Mouse (Mus musculus) C2C12 (cell line): Measurements from ENCODE around the gene Pbx4.

Experiments used
- CTCF ChIP-seq: IDR thresholded peaks from one replicate; pipeline ENCODE4 v1.5.1; 2011; ENCODE audit not compliant: control insufficient read depth, insufficient read depth, insufficient read length
- FOSL1 ChIP-seq: IDR thresholded peaks from one replicate; pipeline ENCODE4 v1.8.0; 2011; ENCODE audit warnings: mild to moderate bottlenecking, low read length; ENCODE audit not compliant: poor library complexity, insufficient read depth, severe bottlenecking
- MAX ChIP-seq: IDR thresholded peaks from one replicate; pipeline ENCODE4 v1.6.1; 2011; ENCODE audit warnings: mild to moderate bottlenecking, control low read depth
- MYOD1 ChIP-seq: IDR thresholded peaks from one replicate; pipeline ENCODE4 v1.6.1; 2011; ENCODE audit warnings: low read depth; ENCODE audit not compliant: control insufficient read depth, insufficient read length
- MYOG ChIP-seq: IDR thresholded peaks from one replicate; pipeline ENCODE4 v1.6.1; 2011; ENCODE audit not compliant: control insufficient read depth, insufficient read length; ENCODE audit errors: extremely low read depth
- USF1 ChIP-seq: IDR thresholded peaks from one replicate; pipeline ENCODE4 v1.6.1; 2011; ENCODE audit warnings: low read depth, mild to moderate bottlenecking, control low read depth, moderate library complexity

DNA sequence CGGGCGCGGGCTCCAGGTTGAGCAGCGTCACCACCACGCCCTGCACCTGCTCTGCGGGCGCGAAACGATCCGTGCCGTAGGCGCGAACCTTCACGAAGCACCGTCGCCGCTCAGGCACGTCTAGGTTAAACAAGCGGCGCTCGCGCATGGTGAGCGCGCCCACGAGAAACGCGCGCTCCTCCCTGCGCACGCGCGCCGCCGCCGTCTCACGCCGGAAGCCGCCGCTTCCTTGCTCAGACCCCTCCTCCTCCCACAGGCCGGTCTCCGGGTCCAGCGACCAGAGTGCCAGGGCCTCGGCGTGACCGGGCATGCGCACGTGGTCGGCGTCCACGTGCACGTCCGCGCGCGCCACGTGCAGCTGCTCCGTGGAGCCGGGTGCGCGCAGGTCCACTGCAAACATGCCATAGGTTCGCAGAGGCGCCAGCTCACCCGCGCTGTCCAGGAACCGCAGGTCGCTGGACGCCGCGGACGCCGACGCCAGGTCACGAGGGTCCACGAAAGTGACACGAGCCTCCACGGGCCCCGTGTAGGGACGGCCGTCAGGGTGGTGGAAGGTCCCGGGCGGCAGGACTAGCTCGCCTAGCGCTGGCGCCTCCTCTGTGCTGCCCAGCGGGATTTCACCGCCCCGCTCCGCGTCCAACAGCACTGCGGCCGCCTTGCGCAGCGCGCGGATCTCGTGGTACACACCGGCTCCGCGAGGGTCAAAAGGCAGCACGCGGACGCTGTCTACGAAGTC lies 49.9 kb downstream of the Pbx4 start:
- TF ChIP-seq CTCF (no peak), MAX (no peak), FOSL1 (no peak), MYOG (no peak), USF1 (no peak), MYOD1 (no peak)
